Mouse (Mus musculus): ENCODE data around the gene Ndufb7. TPM values are rescaled to one million over a fixed set of nuclear protein-coding genes. Genes with fewer than 3 reads are reported as not detected.
"Not testable (repeated sequence)": the region's sequence is repeated elsewhere in the genome, so short reads cannot be mapped to it uniquely, and the experiment has no call there.

Gene Ndufb7
- polyA plus RNA-seq, 1 experiment from 2014 or later, result 366 TPM

DNA sequence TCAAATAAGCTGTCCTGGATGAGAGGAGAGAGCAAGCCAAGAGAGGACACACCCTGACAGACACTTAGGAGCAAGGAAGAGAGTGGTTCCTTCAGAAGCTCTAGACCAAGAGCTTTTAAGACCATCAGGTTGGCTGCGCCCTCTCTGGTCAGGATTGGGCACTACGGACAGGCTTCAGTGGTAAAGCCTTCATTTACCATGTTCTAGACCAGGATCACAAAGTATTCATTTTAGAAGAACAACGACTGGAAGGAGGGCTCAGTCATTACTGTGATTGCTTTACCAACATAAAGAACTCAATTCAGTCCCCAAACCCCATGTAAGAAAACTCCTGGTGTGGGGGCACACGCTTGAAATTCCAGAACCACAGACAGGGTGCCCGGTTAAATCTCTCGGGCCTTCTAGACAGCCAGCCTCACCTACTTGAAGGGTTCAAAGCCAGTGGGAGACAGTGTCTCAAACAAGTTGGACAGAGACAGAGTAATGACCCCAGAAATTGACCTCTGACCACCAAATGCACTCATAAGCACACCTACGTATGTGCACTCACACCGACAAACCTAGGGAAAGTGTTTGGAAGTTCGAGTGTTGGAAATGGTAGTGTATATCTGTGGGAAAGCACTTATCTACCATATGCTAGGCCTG lies 618 bp upstream of the Ndufb7 start:
- ATAC-seq (ENCODE audit: low FRiP score) (peak; percentile 48), DNase-seq (ENCODE audit: low spot score) (peak; percentile 39)
- no peaks in the 10 kb centered on the region; the same call in 1 of the 2 replicates for H3K4me1 ChIP-seq (replicated peaks; ENCODE audit: control insufficient read depth, insufficient read depth, low read length)
- H3K9ac ChIP-seq (ENCODE audit: low read depth, low read length), result no peak overlapping the region
- H3K27me3 ChIP-seq (ENCODE audit: control insufficient read depth, insufficient read depth, low read length), result no peaks in the 10 kb centered on the region
- H3K4me3 ChIP-seq (ENCODE audit: low read depth, low read length), result no peak overlapping the region
- no peak overlapping the region for H3K27ac ChIP-seq (ENCODE audit: low read depth, low read length)
- H3K4me2 ChIP-seq (replicated peaks; ENCODE audit: low read depth, low read length), result no peak overlapping the region
- WGBS, result 74% methylated on average over 9 of the region's 9 CpGs
- no peaks in the 10 kb centered on the region for H3K9me3 ChIP-seq (ENCODE audit: control insufficient read depth, low read length)
- no peaks in the 10 kb centered on the region for H3K36me3 ChIP-seq (ENCODE audit: control insufficient read depth, insufficient read depth, low read length)

GRCm38 (mm10) chr8:83567668-83568067 lies 1.2 kb downstream of the Ndufb7 start:
- H3K4me3 ChIP-seq (ENCODE audit: low read depth, low read length), result peak overlapping the region; percentile 58
- no peaks in the 10 kb centered on the region for H3K27me3 ChIP-seq (ENCODE audit: control insufficient read depth, insufficient read depth, low read length)
- H3K27ac ChIP-seq (ENCODE audit: low read depth, low read length), result no peak overlapping the region
- H3K36me3 ChIP-seq (ENCODE audit: control insufficient read depth, insufficient read depth, low read length), result 0 out of 2 replicates have a peak, but pooled peaks cover 2% of the 10 kb centered on the region
- H3K9me3 ChIP-seq (ENCODE audit: control insufficient read depth, low read length), result no peaks in the 10 kb centered on the region
- 53% methylated on average over 3 of the region's 3 CpGs for WGBS
- peak overlapping the region; percentile 68; the same call in 1 of the 2 replicates for H3K9ac ChIP-seq (ENCODE audit: low read depth, low read length)
- no peak for ATAC-seq (ENCODE audit: low FRiP score)
- peak overlapping the region; percentile 85 for H3K4me2 ChIP-seq (replicated peaks; ENCODE audit: low read depth, low read length)
- no peaks in the 10 kb centered on the region; the same call in 1 of the 2 replicates for H3K4me1 ChIP-seq (replicated peaks; ENCODE audit: control insufficient read depth, insufficient read depth, low read length)
- DNase-seq (ENCODE audit: low spot score), result no peak

DNA sequence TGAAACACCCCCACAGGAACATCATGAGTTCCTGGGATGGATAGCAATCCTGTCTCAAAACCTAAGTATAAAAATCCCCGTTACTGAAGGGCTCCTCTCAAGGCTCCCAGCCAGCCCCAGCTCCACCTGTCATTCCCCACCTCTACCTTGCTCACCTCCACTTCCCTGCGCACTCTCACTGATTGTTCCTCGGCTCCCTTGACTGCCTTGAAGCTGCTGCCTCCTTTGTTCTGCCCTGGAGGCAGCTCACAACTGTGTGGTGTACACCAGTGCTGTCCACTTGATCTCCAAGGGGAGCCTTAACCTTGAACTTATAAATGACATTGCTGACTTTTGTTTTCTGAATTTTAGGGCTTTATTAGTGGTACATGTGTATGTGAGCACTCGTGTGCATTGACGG lies 1.7 kb downstream of the Ndufb7 start:
- Histone ChIP-seq H3K9ac (ENCODE audit: low read depth, low read length) (no peak overlapping the region), H3K4me2 (replicated peaks; ENCODE audit: low read depth, low read length) (no peak overlapping the region), H3K9me3 (ENCODE audit: control insufficient read depth, low read length) (no peaks in the 10 kb centered on the region), H3K27me3 (ENCODE audit: control insufficient read depth, insufficient read depth, low read length) (no peaks in the 10 kb centered on the region), H3K27ac (ENCODE audit: low read depth, low read length) (no peak overlapping the region), H3K36me3 (ENCODE audit: control insufficient read depth, insufficient read depth, low read length) (0 out of 2 replicates have a peak, but pooled peaks cover 3% of the 10 kb centered on the region), H3K4me3 (ENCODE audit: low read depth, low read length) (no peak overlapping the region), H3K4me1 (replicated peaks; ENCODE audit: control insufficient read depth, insufficient read depth, low read length) (no peaks in the 10 kb centered on the region; the same call in 1 of the 2 replicates)
- ATAC-seq (ENCODE audit: low FRiP score), result no peak
- no peak for DNase-seq (ENCODE audit: low spot score)
- 83% methylated on average over 5 of the region's 5 CpGs for WGBS

DNA sequence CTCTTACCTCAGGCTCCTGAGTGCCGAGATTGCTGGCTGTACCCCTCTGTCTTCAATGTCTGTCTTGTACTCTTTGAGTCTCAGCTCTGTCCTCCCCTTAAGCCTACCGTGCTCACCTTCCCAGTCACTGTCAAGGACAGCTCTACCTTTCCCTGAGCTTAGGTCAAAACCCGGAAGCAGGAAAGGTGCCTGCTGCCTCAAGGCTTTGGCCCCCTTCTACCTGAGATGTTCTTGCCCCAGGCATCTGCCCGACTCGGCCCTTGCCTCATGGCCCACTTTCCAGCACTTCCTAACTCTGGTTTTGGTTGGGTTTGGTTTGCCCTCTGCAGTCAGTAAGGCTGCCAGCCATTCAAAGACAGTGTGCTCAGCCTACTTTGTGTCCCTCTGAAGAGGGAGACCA lies 2.3 kb downstream of the Ndufb7 start:
- Histone ChIP-seq H3K4me1 (replicated peaks; ENCODE audit: control insufficient read depth, insufficient read depth, low read length) (no peaks in the 10 kb centered on the region; the same call in 1 of the 2 replicates), H3K4me3 (ENCODE audit: low read depth, low read length) (no peak overlapping the region), H3K9me3 (ENCODE audit: control insufficient read depth, low read length) (no peaks in the 10 kb centered on the region), H3K9ac (ENCODE audit: low read depth, low read length) (no peak overlapping the region), H3K27ac (ENCODE audit: low read depth, low read length) (no peak overlapping the region), H3K27me3 (ENCODE audit: control insufficient read depth, insufficient read depth, low read length) (no peaks in the 10 kb centered on the region), H3K36me3 (ENCODE audit: control insufficient read depth, insufficient read depth, low read length) (0 out of 2 replicates have a peak, but pooled peaks cover 5% of the 10 kb centered on the region), H3K4me2 (replicated peaks; ENCODE audit: low read depth, low read length) (no peak overlapping the region)
- no peak for ATAC-seq (ENCODE audit: low FRiP score)
- DNase-seq (ENCODE audit: low spot score), result no peak
- 84% methylated on average over 5 of the region's 5 CpGs for WGBS

- 82% methylated on average over 4 of the region's 4 CpGs for WGBS
- Histone ChIP-seq H3K36me3 (ENCODE audit: control insufficient read depth, insufficient read depth, low read length) (0 out of 2 replicates have a peak, but pooled peaks cover 5% of the 10 kb centered on the region), H3K4me3 (ENCODE audit: low read depth, low read length) (no peak overlapping the region), H3K9ac (ENCODE audit: low read depth, low read length) (no peak overlapping the region), H3K4me1 (replicated peaks; ENCODE audit: control insufficient read depth, insufficient read depth, low read length) (no peaks in the 10 kb centered on the region; the same call in 1 of the 2 replicates), H3K9me3 (ENCODE audit: control insufficient read depth, low read length) (no peaks in the 10 kb centered on the region), H3K27me3 (ENCODE audit: control insufficient read depth, insufficient read depth, low read length) (no peaks in the 10 kb centered on the region), H3K27ac (ENCODE audit: low read depth, low read length) (no peak overlapping the region), H3K4me2 (replicated peaks; ENCODE audit: low read depth, low read length) (no peak overlapping the region)
- DNase-seq (ENCODE audit: low spot score) (no peak), ATAC-seq (ENCODE audit: low FRiP score) (no peak)
Observed at GRCm38 (mm10) chr8:83569165-83569564, 2.7 kb downstream of the Ndufb7 start.

DNA sequence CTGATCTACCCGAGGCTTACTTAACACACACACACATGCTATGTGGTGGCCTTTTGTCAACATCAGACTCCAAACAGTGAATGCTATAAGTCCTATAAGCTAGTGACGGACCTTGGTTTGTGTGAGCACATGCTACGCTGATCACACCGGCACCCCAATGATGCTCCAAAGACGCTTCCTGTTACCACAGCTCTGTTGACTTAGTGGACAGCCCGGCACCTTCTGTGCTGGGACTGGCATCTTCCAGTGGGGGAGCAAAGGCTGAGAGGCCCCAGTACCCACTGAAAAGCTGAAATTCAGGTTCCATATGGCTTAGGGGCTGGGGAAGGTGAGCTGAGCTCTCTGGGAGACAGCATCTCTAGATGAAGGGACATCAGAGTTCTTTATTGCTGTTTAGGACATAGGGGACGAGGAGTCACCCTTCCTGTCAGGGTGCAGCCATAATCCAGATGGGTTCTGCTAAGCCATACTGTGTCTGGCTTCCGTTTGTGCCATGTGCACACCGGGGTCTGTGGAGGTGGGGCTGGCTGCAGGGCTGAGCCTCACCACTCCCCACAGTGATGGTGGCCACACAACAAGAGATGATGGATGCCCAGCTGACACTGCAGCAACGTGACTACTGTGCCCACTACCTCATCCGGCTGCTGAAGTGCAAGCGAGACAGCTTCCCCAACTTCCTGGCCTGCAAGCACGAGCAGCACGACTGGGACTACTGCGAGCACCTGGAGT lies 4.0 kb downstream of the Ndufb7 start:
- H3K27ac ChIP-seq (ENCODE audit: low read depth, low read length), result no peak overlapping the region
- no peaks in the 10 kb centered on the region for H3K27me3 ChIP-seq (ENCODE audit: control insufficient read depth, insufficient read depth, low read length)
- H3K4me3 ChIP-seq (ENCODE audit: low read depth, low read length), result no peak overlapping the region
- no peaks in the 10 kb centered on the region for H3K9me3 ChIP-seq (ENCODE audit: control insufficient read depth, low read length)
- no peak for ATAC-seq (ENCODE audit: low FRiP score)
- no peak overlapping the region for H3K9ac ChIP-seq (ENCODE audit: low read depth, low read length)
- H3K4me2 ChIP-seq (replicated peaks; ENCODE audit: low read depth, low read length), result no peak overlapping the region
- no peaks in the 10 kb centered on the region; the same call in 1 of the 2 replicates for H3K4me1 ChIP-seq (replicated peaks; ENCODE audit: control insufficient read depth, insufficient read depth, low read length)
- 0 out of 2 replicates have a peak, but pooled peaks cover 5% of the 10 kb centered on the region for H3K36me3 ChIP-seq (ENCODE audit: control insufficient read depth, insufficient read depth, low read length)
- no peak for DNase-seq (ENCODE audit: low spot score)
- 84% methylated on average over 15 of the region's 15 CpGs for WGBS

GRCm38 (mm10) chr8:83571001-83571340 lies 4.5 kb downstream of the Ndufb7 start:
- H3K9me3 ChIP-seq (ENCODE audit: control insufficient read depth, low read length); H3K9ac ChIP-seq (ENCODE audit: low read depth, low read length): not testable (repeated sequence)
- WGBS, result 90% methylated on average over 2 of the region's 7 CpGs

GRCm38 (mm10) chr8:83571791-83572190 lies 5.3 kb downstream of the Ndufb7 start:
- no peaks in the 10 kb centered on the region for H3K27me3 ChIP-seq (ENCODE audit: control insufficient read depth, insufficient read depth, low read length)
- 96% methylated on average over 10 of the region's 10 CpGs for WGBS
- DNase-seq (ENCODE audit: low spot score), result no peak
- H3K9me3 ChIP-seq (ENCODE audit: control insufficient read depth, low read length), result no peaks in the 10 kb centered on the region
- no peak overlapping the region for H3K4me3 ChIP-seq (ENCODE audit: low read depth, low read length)
- no peak overlapping the region for H3K4me2 ChIP-seq (replicated peaks; ENCODE audit: low read depth, low read length)
- H3K36me3 ChIP-seq (ENCODE audit: control insufficient read depth, insufficient read depth, low read length), result 0 out of 2 replicates have a peak, but pooled peaks cover 5% of the 10 kb centered on the region
- H3K9ac ChIP-seq (ENCODE audit: low read depth, low read length), result no peak overlapping the region
- H3K4me1 ChIP-seq (replicated peaks; ENCODE audit: control insufficient read depth, insufficient read depth, low read length), result no peaks in the 10 kb centered on the region; the same call in 1 of the 2 replicates
- ATAC-seq (ENCODE audit: low FRiP score), result no peak
- no peak overlapping the region for H3K27ac ChIP-seq (ENCODE audit: low read depth, low read length)

More at GRCm38 (mm10) chr8:83571001-83571340, 4.5 kb downstream of the Ndufb7 start:
- H3K4me1 ChIP-seq (replicated peaks; ENCODE audit: control insufficient read depth, insufficient read depth, low read length); H3K36me3 ChIP-seq (ENCODE audit: control insufficient read depth, insufficient read depth, low read length); H3K4me2 ChIP-seq (replicated peaks; ENCODE audit: low read depth, low read length); H3K27ac ChIP-seq (ENCODE audit: low read depth, low read length); DNase-seq (ENCODE audit: low spot score); ATAC-seq (ENCODE audit: low FRiP score); H3K4me3 ChIP-seq (ENCODE audit: low read depth, low read length); H3K27me3 ChIP-seq (ENCODE audit: control insufficient read depth, insufficient read depth, low read length): not testable (repeated sequence)

Measured in hindbrain, embryonic 11.5 days (tissue).